Mouse (Mus musculus): Measurements from ENCODE around the gene Spindoc.
A peak's percentile ranks its signal among the peaks of the same experiment; 100 is the strongest.

Gene Spindoc

GRCm38 (mm10) chr19:7382903-7383865, at the start of gene Spindoc:
Gene Spindoc (minus strand): TSS chr19:7382994.
- peak; percentile 98 for DNase-seq

- DNase-seq = no peak
These were observed 42.6 kb upstream of the Spindoc start for GRCm38 (mm10) chr19:7425398-7425775.

- no peak for DNase-seq
These were observed 42.0 kb upstream of the Spindoc start for GRCm38 (mm10) chr19:7424590-7425397.

- DNase-seq = no peak
These were observed 41.3 kb upstream of the Spindoc start for GRCm38 (mm10) chr19:7424131-7424530.

GRCm38 (mm10) chr19:7423656-7424030, 40.8 kb upstream of the Spindoc start:
- DNase-seq = no peak

- peak; percentile 82 to 88 for DNase-seq
These were observed 40.3 kb upstream of the Spindoc start for GRCm38 (mm10) chr19:7423028-7423655.

- no peak for DNase-seq
These were observed 39.8 kb upstream of the Spindoc start for GRCm38 (mm10) chr19:7422656-7423027.

- DNase-seq = peak in 1 of 2 experiments; percentile 46
These were observed 39.1 kb upstream of the Spindoc start for GRCm38 (mm10) chr19:7421602-7422591.

GRCm38 (mm10) chr19:7420841-7421601, 38.2 kb upstream of the Spindoc start:
- DNase-seq = no peak

- DNase-seq = no peak
These were observed 37.3 kb upstream of the Spindoc start for GRCm38 (mm10) chr19:7420108-7420507.

- DNase-seq = no peak
These were observed 36.3 kb upstream of the Spindoc start for GRCm38 (mm10) chr19:7419134-7419533.

GRCm38 (mm10) chr19:7417911-7418849, 35.4 kb upstream of the Spindoc start:
- DNase-seq = peak; percentile 73

GRCm38 (mm10) chr19:7416834-7417735, 34.3 kb upstream of the Spindoc start, which contains the start of gene 2700081O15Rik:
Gene 2700081O15Rik (plus strand): TSS chr19:7417625.
- peak; percentile 76 to 79 for DNase-seq

- DNase-seq = no peak
These were observed 33.4 kb upstream of the Spindoc start for GRCm38 (mm10) chr19:7415916-7416833.

- no peak for DNase-seq
These were observed 29.6 kb upstream of the Spindoc start for GRCm38 (mm10) chr19:7412361-7412760.

- DNase-seq = no peak
These were observed 21.9 kb upstream of the Spindoc start for GRCm38 (mm10) chr19:7404623-7405229.

- DNase-seq = peak in 1 of 2 experiments; percentile 40
These were observed 17.8 kb upstream of the Spindoc start for GRCm38 (mm10) chr19:7400635-7401034.
